Mouse (Mus musculus): ENCODE results near the gene Spef1. TPM values are rescaled to one million over a fixed set of nuclear protein-coding genes. Genes with fewer than 3 reads are reported as not detected.

Spef1 gene
- polyA plus RNA-seq, 1 experiment: 10.8 TPM

- H3K27ac ChIP-seq (ENCODE audit: insufficient read depth, low read length): no peak overlapping the region
- TF ChIP-seq POLR2A (IDR thresholded peaks at IDR 0.05; ENCODE audit: low read depth, low read length): no peak
- TF ChIP-seq CTCF (IDR thresholded peaks at IDR 0.05; ENCODE audit: borderline replicate concordance, insufficient read depth, low read length): no peak
- H3K4me1 ChIP-seq (ENCODE audit: control insufficient read depth, insufficient read depth, low read length): no peaks in the 10 kb centered on the region
- no peak overlapping the region for H3K4me3 ChIP-seq (ENCODE audit: insufficient read depth, low read length)
Observed at GRCm38 (mm10) chr2:131147043-131147365, 40.1 kb downstream of the Spef1 start.

- TF ChIP-seq CTCF (IDR thresholded peaks at IDR 0.05; ENCODE audit: borderline replicate concordance, insufficient read depth, low read length): no peak
- no peak for TF ChIP-seq POLR2A (IDR thresholded peaks at IDR 0.05; ENCODE audit: low read depth, low read length)
- H3K27ac ChIP-seq (ENCODE audit: insufficient read depth, low read length): no peak overlapping the region
- no peaks in the 10 kb centered on the region for H3K4me1 ChIP-seq (ENCODE audit: control insufficient read depth, insufficient read depth, low read length)
- H3K4me3 ChIP-seq (ENCODE audit: insufficient read depth, low read length): no peak overlapping the region
Observed at GRCm38 (mm10) chr2:131146193-131147042, 40.7 kb downstream of the Spef1 start.

- Histone ChIP-seq H3K4me1 (ENCODE audit: control insufficient read depth, insufficient read depth, low read length) (no peaks in the 10 kb centered on the region), H3K27ac (ENCODE audit: insufficient read depth, low read length) (no peak overlapping the region), H3K4me3 (ENCODE audit: insufficient read depth, low read length) (no peak overlapping the region)
- no peak for TF ChIP-seq CTCF (IDR thresholded peaks at IDR 0.05; ENCODE audit: borderline replicate concordance, insufficient read depth, low read length)
- no peak for TF ChIP-seq POLR2A (IDR thresholded peaks at IDR 0.05; ENCODE audit: low read depth, low read length)
Observed at GRCm38 (mm10) chr2:131145536-131145935, 41.5 kb downstream of the Spef1 start.

GRCm38 (mm10) chr2:131145121-131145520 lies 42.0 kb downstream of the Spef1 start:
- no peak for TF ChIP-seq POLR2A (IDR thresholded peaks at IDR 0.05; ENCODE audit: low read depth, low read length)
- Histone ChIP-seq H3K4me1 (ENCODE audit: control insufficient read depth, insufficient read depth, low read length) (no peaks in the 10 kb centered on the region), H3K27ac (ENCODE audit: insufficient read depth, low read length) (no peak overlapping the region), H3K4me3 (ENCODE audit: insufficient read depth, low read length) (no peak overlapping the region)

- H3K4me3 ChIP-seq (ENCODE audit: insufficient read depth, low read length): no peak overlapping the region
- no peaks in the 10 kb centered on the region for H3K4me1 ChIP-seq (ENCODE audit: control insufficient read depth, insufficient read depth, low read length)
- H3K27ac ChIP-seq (ENCODE audit: insufficient read depth, low read length): no peak overlapping the region
- TF ChIP-seq CTCF (IDR thresholded peaks at IDR 0.05; ENCODE audit: borderline replicate concordance, insufficient read depth, low read length) (no peak), POLR2A (IDR thresholded peaks at IDR 0.05; ENCODE audit: low read depth, low read length) (no peak)
Observed at GRCm38 (mm10) chr2:131143007-131143780, 43.9 kb downstream of the Spef1 start.

- no peaks in the 10 kb centered on the region for H3K4me1 ChIP-seq (ENCODE audit: control insufficient read depth, insufficient read depth, low read length)
- no peak for TF ChIP-seq POLR2A (IDR thresholded peaks at IDR 0.05; ENCODE audit: low read depth, low read length)
- TF ChIP-seq CTCF (IDR thresholded peaks at IDR 0.05; ENCODE audit: borderline replicate concordance, insufficient read depth, low read length): peak; percentile 55; the same call in 1 of the 2 replicates
- H3K4me3 ChIP-seq (ENCODE audit: insufficient read depth, low read length): no peak overlapping the region
- H3K27ac ChIP-seq (ENCODE audit: insufficient read depth, low read length): no peak overlapping the region
Observed at GRCm38 (mm10) chr2:131142592-131142991, 44.5 kb downstream of the Spef1 start.

GRCm38 (mm10) chr2:131141336-131141986 lies 45.6 kb downstream of the Spef1 start:
- no peak for TF ChIP-seq CTCF (IDR thresholded peaks at IDR 0.05; ENCODE audit: borderline replicate concordance, insufficient read depth, low read length)
- no peak for TF ChIP-seq POLR2A (IDR thresholded peaks at IDR 0.05; ENCODE audit: low read depth, low read length)
- H3K4me3 ChIP-seq (ENCODE audit: insufficient read depth, low read length): no peak overlapping the region
- no peaks in the 10 kb centered on the region for H3K4me1 ChIP-seq (ENCODE audit: control insufficient read depth, insufficient read depth, low read length)
- no peak overlapping the region for H3K27ac ChIP-seq (ENCODE audit: insufficient read depth, low read length)

- no peak for TF ChIP-seq POLR2A (IDR thresholded peaks at IDR 0.05; ENCODE audit: low read depth, low read length)
- no peak for TF ChIP-seq CTCF (IDR thresholded peaks at IDR 0.05; ENCODE audit: borderline replicate concordance, insufficient read depth, low read length)
- H3K27ac ChIP-seq (ENCODE audit: insufficient read depth, low read length): no peak overlapping the region
Observed at GRCm38 (mm10) chr2:131140533-131140905, 46.6 kb downstream of the Spef1 start.

GRCm38 (mm10) chr2:131139886-131140532 lies 47.1 kb downstream of the Spef1 start:
- no peak overlapping the region for H3K4me3 ChIP-seq (ENCODE audit: insufficient read depth, low read length)
- H3K27ac ChIP-seq (ENCODE audit: insufficient read depth, low read length): no peak overlapping the region
- no peak for TF ChIP-seq CTCF (IDR thresholded peaks at IDR 0.05; ENCODE audit: borderline replicate concordance, insufficient read depth, low read length)
- TF ChIP-seq POLR2A (IDR thresholded peaks at IDR 0.05; ENCODE audit: low read depth, low read length): no peak
- H3K4me1 ChIP-seq (ENCODE audit: control insufficient read depth, insufficient read depth, low read length): no peaks in the 10 kb centered on the region

More at GRCm38 (mm10) chr2:131140533-131140905, 46.6 kb downstream of the Spef1 start:
- Histone ChIP-seq H3K4me3 (ENCODE audit: insufficient read depth, low read length) (no peak overlapping the region), H3K4me1 (ENCODE audit: control insufficient read depth, insufficient read depth, low read length) (no peaks in the 10 kb centered on the region)

All from embryonic fibroblast, embryonic 13.5 days (primary cell).